ENCODE assay signal across 22 mouse cellular contexts in genomic region chr17:30391220-30391619, GRCm38 (mm10).
DNase-seq lines count a peak whose midpoint lies in the region; ATAC-seq lines count a peak whose summit lies in the region.
"Had no signal": no experiment of that assay in that cellular context is flagged by ENCODE, and none has a peak within 500 bp of the region (broad histone marks: within the 10 kb centered on the region; RNA-seq: fewer than 3 reads in every experiment).

No protein-coding gene starts in this region.

- H3K4me3 ChIP-seq in forebrain, embryonic 14.5 days (ENCODE audit: low read depth, low read length), result no peak overlapping the region
- H3K4me3 ChIP-seq in forebrain, embryonic 11.5 days (ENCODE audit: low read depth, low read length), result no peak overlapping the region
- H3K4me3 ChIP-seq: embryonic facial prominence, embryonic 10.5 days; embryonic facial prominence, embryonic 12.5 days; forebrain, embryonic 12.5 days; forebrain, embryonic 15.5 days had no signal

- peaks cover 7% of the 10 kb centered on the region for H3K4me1 ChIP-seq in forebrain, embryonic 14.5 days (ENCODE audit: control insufficient read depth, insufficient read depth, low read length)
- H3K4me1 ChIP-seq in forebrain, embryonic 11.5 days (replicated peaks; ENCODE audit: control insufficient read depth, insufficient read depth, low read length), result no peaks in the 10 kb centered on the region
- H3K4me1 ChIP-seq: embryonic facial prominence, embryonic 10.5 days; embryonic facial prominence, embryonic 12.5 days had no signal

- H3K9me3 ChIP-seq in forebrain, embryonic 14.5 days (replicated peaks; ENCODE audit: control insufficient read depth, low read length), result no peaks in the 10 kb centered on the region
- H3K9me3 ChIP-seq in forebrain, embryonic 11.5 days (ENCODE audit: control insufficient read depth, low read length), result no peaks in the 10 kb centered on the region
- H3K9me3 ChIP-seq: embryonic facial prominence, embryonic 10.5 days; embryonic facial prominence, embryonic 12.5 days; forebrain, embryonic 12.5 days; forebrain, embryonic 15.5 days; G1E had no signal

- no peak overlapping the region for H3K9ac ChIP-seq in forebrain, embryonic 14.5 days (ENCODE audit: low read length)
- no peak overlapping the region for H3K9ac ChIP-seq in forebrain, embryonic 11.5 days (ENCODE audit: low read length)
- H3K9ac ChIP-seq: embryonic facial prominence, embryonic 12.5 days; forebrain, embryonic 12.5 days; forebrain, embryonic 15.5 days; forebrain, postnatal 0 days had no signal

- DNase-seq in forebrain, embryonic 14.5 days (ENCODE audit: low spot score), result peak; percentile 41
- DNase-seq in forebrain, embryonic 11.5 days (ENCODE audit: low spot score), result no peak
- DNase-seq in layer of hippocampus, adult 9-10 months (ENCODE audit: low spot score), result peak; percentile 54
- no peak for DNase-seq in layer of hippocampus, adult 8-10 months (ENCODE audit: low spot score in 2 of 2)
- DNase-seq in NIH3T3 (ENCODE audit: low read depth) (peak; percentile 60), liver (no peak)
- DNase-seq in frontal cortex, postnatal 25 days (ENCODE audit: low spot score in 2 of 2), result no peak
- DNase-seq: adrenal gland, adult 2 months; adrenal gland, postnatal 10 days; adrenal gland, postnatal 25 days; B cell, adult 2 months; cerebellum, adult 11-12 months; cerebellum, postnatal 10 days; cerebellum, postnatal 25 days; forebrain, postnatal 0 days had no signal

- no peak overlapping the region for H3K27ac ChIP-seq in forebrain, embryonic 14.5 days (ENCODE audit: low read depth, low read length)
- no peak overlapping the region for H3K27ac ChIP-seq in forebrain, embryonic 11.5 days (ENCODE audit: low read depth, low read length)
- H3K27ac ChIP-seq: embryonic facial prominence, embryonic 10.5 days; embryonic facial prominence, embryonic 12.5 days; forebrain, embryonic 12.5 days; forebrain, embryonic 15.5 days had no signal

- H3K27me3 ChIP-seq in forebrain, embryonic 14.5 days (replicated peaks; ENCODE audit: control insufficient read depth, insufficient read depth, low read length), result no peaks in the 10 kb centered on the region
- no peaks in the 10 kb centered on the region for H3K27me3 ChIP-seq in forebrain, embryonic 11.5 days (ENCODE audit: control insufficient read depth, insufficient read depth, low read length)
- H3K27me3 ChIP-seq: CH12.LX; embryonic facial prominence, embryonic 12.5 days; forebrain, embryonic 12.5 days; forebrain, embryonic 15.5 days had no signal

- H3K36me3 ChIP-seq in forebrain, embryonic 14.5 days (ENCODE audit: control insufficient read depth, insufficient read depth, low read length), result no peaks in the 10 kb centered on the region
- H3K36me3 ChIP-seq in forebrain, embryonic 11.5 days (ENCODE audit: control insufficient read depth, insufficient read depth, low read length), result no peaks in the 10 kb centered on the region
- H3K36me3 ChIP-seq: embryonic facial prominence, embryonic 10.5 days; embryonic facial prominence, embryonic 12.5 days; forebrain, embryonic 12.5 days; forebrain, embryonic 15.5 days had no signal

- H3K4me2 ChIP-seq in forebrain, embryonic 14.5 days (ENCODE audit: low read length), result no peak overlapping the region
- no peak overlapping the region for H3K4me2 ChIP-seq in forebrain, embryonic 11.5 days (ENCODE audit: low read depth, low read length, severe bottlenecking)
- H3K4me2 ChIP-seq: embryonic facial prominence, embryonic 12.5 days; forebrain, embryonic 12.5 days; forebrain, embryonic 15.5 days had no signal

- WGBS in forebrain, embryonic 14.5 days, result 52% methylated on average over 1 of the region's 1 CpGs
- 80% methylated on average over 1 of the region's 1 CpGs for WGBS in forebrain, embryonic 11.5 days

- ATAC-seq in forebrain, embryonic 14.5 days, result no peak
- no peak for ATAC-seq in forebrain, embryonic 11.5 days (replicated peaks; ENCODE audit: low FRiP score)
- ATAC-seq: CD4-positive, CD25-positive, alpha-beta regulatory T cell, adult 4 months; forebrain, embryonic 15.5 days; forebrain, postnatal 0 days had no signal

Comparison
In these comparisons a context has a peak if more than half of its experiments do, and no peak if none do; other contexts are left out.
1. DNase-seq: peak in forebrain, embryonic 14.5 days (single experiment), layer of hippocampus, adult 9-10 months (single experiment) and NIH3T3 (single experiment); none in forebrain, embryonic 11.5 days (single experiment), layer of hippocampus, adult 8-10 months (0 of 2), liver (single experiment) and frontal cortex, postnatal 25 days (0 of 2).